Mouse (Mus musculus): ENCODE results near the gene Cdc14a.

Cdc14a gene

GRCm38 (mm10) chr3:116325501-116325900, 98.3 kb downstream of the Cdc14a start:
- DNase-seq: no peak

GRCm38 (mm10) chr3:116319696-116320095, 104.1 kb downstream of the Cdc14a start:
- no peak for DNase-seq

- DNase-seq: no peak
Observed at GRCm38 (mm10) chr3:116311838-116312237, 112.0 kb downstream of the Cdc14a start.

GRCm38 (mm10) chr3:116311173-116311572, 112.7 kb downstream of the Cdc14a start:
- DNase-seq: no peak

GRCm38 (mm10) chr3:116310672-116311071, 113.2 kb downstream of the Cdc14a start:
- no peak for DNase-seq

GRCm38 (mm10) chr3:116310033-116310432, 113.8 kb downstream of the Cdc14a start:
- no peak for DNase-seq

- DNase-seq: peak; percentile 32
Observed at GRCm38 (mm10) chr3:116304800-116305753, 118.8 kb downstream of the Cdc14a start.

GRCm38 (mm10) chr3:116302581-116302980, 121.3 kb downstream of the Cdc14a start:
- DNase-seq: no peak

- no peak for DNase-seq
Observed at GRCm38 (mm10) chr3:116301754-116302153, 122.1 kb downstream of the Cdc14a start.

- no peak for DNase-seq
Observed at GRCm38 (mm10) chr3:116298727-116299126, 125.1 kb downstream of the Cdc14a start.

- no peak for DNase-seq
Observed at GRCm38 (mm10) chr3:116298003-116298402, 125.8 kb downstream of the Cdc14a start.

GRCm38 (mm10) chr3:116297170-116297569, 126.7 kb downstream of the Cdc14a start:
- DNase-seq: no peak

GRCm38 (mm10) chr3:116290041-116290815, 133.6 kb downstream of the Cdc14a start:
- DNase-seq: no peak

- DNase-seq: no peak
Observed at GRCm38 (mm10) chr3:116288833-116289232, 135.0 kb downstream of the Cdc14a start.

GRCm38 (mm10) chr3:116284735-116285134, 139.1 kb downstream of the Cdc14a start:
- DNase-seq: no peak

- no peak for DNase-seq
Observed at GRCm38 (mm10) chr3:116283996-116284395, 139.8 kb downstream of the Cdc14a start.

- DNase-seq: no peak
Observed at GRCm38 (mm10) chr3:116281663-116282062, 142.2 kb downstream of the Cdc14a start.

GRCm38 (mm10) chr3:116277146-116277545, 146.7 kb downstream of the Cdc14a start:
- DNase-seq: no peak

GRCm38 (mm10) chr3:116271679-116272078, 152.2 kb downstream of the Cdc14a start:
- DNase-seq: no peak

GRCm38 (mm10) chr3:116267036-116267654, 156.7 kb downstream of the Cdc14a start:
- no peak for DNase-seq

- DNase-seq: no peak
Observed at GRCm38 (mm10) chr3:116266360-116266759, 157.5 kb downstream of the Cdc14a start.

- DNase-seq: no peak
Observed at GRCm38 (mm10) chr3:116263977-116264376, 159.9 kb downstream of the Cdc14a start.

GRCm38 (mm10) chr3:116263061-116263460, 160.8 kb downstream of the Cdc14a start:
- no peak for DNase-seq
